Mouse (Mus musculus) intestine, embryonic 16.5 days (tissue): ENCODE data around the gene Ctla4. TPM values are rescaled to one million over a fixed set of nuclear protein-coding genes. Genes with fewer than 3 reads are reported as not detected.

Experiments used
- polyA plus RNA-seq: library from polyadenylated mRNA; unstranded; fragments of >200 nt; fragmentation: Nextera tagmentation; extraction: Ambion mirVana; gene quantifications from 2 replicates; pipeline ENCODE4 v1.2.1, GENCODE M21; 2015

Ctla4 gene
- polyA plus RNA-seq, 1 experiment from 2014 or later, result not detected

Other genes with a start within 250 kb of the Ctla4 start
- 0.07 and 0.33 TPM in 2 replicates for gene Cd28, start 170.2 kb upstream of the Ctla4 start, polyA plus RNA-seq
- gene Icos, start 90.9 kb downstream of the Ctla4 start, polyA plus RNA-seq, result 0.73 and 1.2 TPM in 2 replicates